In the genomic region with DNA sequence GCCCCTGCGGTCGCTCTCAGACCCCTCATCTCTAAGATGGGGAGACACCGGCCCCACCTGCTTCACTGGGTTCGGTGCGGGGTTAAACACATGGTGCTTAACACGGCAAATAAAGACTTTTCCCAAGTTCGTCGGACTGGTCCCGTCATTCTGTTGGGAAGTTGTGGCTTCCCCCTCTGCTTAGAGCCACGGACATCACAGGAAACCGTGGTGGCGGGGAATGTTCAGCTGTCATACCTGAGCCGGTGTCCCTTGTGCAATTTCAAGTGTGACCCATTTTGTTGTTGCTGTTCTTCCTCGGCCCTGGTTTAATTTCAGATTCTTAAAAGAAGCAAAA, we compare ENCODE assay signal across 8 mouse cellular contexts. TPM values are rescaled to one million over a fixed set of nuclear protein-coding genes. Genes with fewer than 3 reads are reported as not detected.
DNase-seq lines count a peak whose midpoint lies in the region; ATAC-seq and TF ChIP-seq lines count a peak whose summit lies in the region.

No protein-coding gene starts in this region.

- DNase-seq in kidney, postnatal 10 days: no peak
- peak; percentile 17 for DNase-seq in T-cell, adult 2 months (ENCODE audit: low spot score)
- no peak for DNase-seq in forebrain, postnatal 0 days
- no peak for DNase-seq in left cerebral cortex, postnatal 14 days (ENCODE audit: low spot score in 2 of 2)
- no peak for DNase-seq in adrenal gland, postnatal 25 days
- no peak for DNase-seq in kidney, adult 11 months

- peaks cover 8% of the 10 kb centered on the region for H3K4me1 ChIP-seq in kidney, embryonic 14.5 days (ENCODE audit: control insufficient read depth, insufficient read depth, low read length)
- peaks cover 6% of the 10 kb centered on the region; the same call in 1 of the 2 replicates for H3K4me1 ChIP-seq in forebrain, postnatal 0 days (ENCODE audit: insufficient read depth)
- peaks cover 51% of the 10 kb centered on the region for H3K4me1 ChIP-seq in megakaryocyte, embryonic 14.5 days

- intact Hi-C loops in left cerebral cortex, postnatal 14 days (cut with DNase I): no loop called here

- whole genome bisulfite sequencing in kidney, embryonic 14.5 days: under 1% methylated on average over 14 of the region's 14 CpGs
- 2% methylated on average over 14 of the region's 14 CpGs for WGBS in forebrain, postnatal 0 days

- TF ChIP-seq CTCF in forebrain, postnatal 0 days (IDR thresholded peaks at IDR 0.05; ENCODE audit: low read depth): no peak

- H3K4me2 ChIP-seq in kidney, embryonic 14.5 days (replicated peaks; ENCODE audit: low read depth, low read length): peak overlapping the region; percentile 80
- H3K4me2 ChIP-seq in forebrain, postnatal 0 days (ENCODE audit: low read depth): peak overlapping the region; percentile 66

- peak overlapping the region; percentile 94 for H3K4me3 ChIP-seq in kidney, embryonic 14.5 days (ENCODE audit: low read length)
- H3K4me3 ChIP-seq in forebrain, postnatal 0 days (ENCODE audit: low read depth, low read length): peak overlapping the region; percentile 85
- H3K4me3 ChIP-seq in megakaryocyte, embryonic 14.5 days (replicated peaks): peak overlapping the region; percentile 98

- peak overlapping the region; percentile 72; the same call in 1 of the 2 replicates for H3K27ac ChIP-seq in kidney, embryonic 14.5 days (ENCODE audit: low read depth, low read length)
- H3K27ac ChIP-seq in forebrain, postnatal 0 days (ENCODE audit: low read depth, low read length): peak overlapping the region; percentile 88

- ATAC-seq in kidney, embryonic 14.5 days (ENCODE audit: low FRiP score, low TSS enrichment): no peak
- no peak; the same call in 1 of the 2 replicates for ATAC-seq in forebrain, postnatal 0 days

- H3K9me3 ChIP-seq in kidney, embryonic 14.5 days (ENCODE audit: control insufficient read depth, low read length): no peaks in the 10 kb centered on the region
- H3K9me3 ChIP-seq in forebrain, postnatal 0 days (ENCODE audit: low read length): no peaks in the 10 kb centered on the region
- no peaks in the 10 kb centered on the region for H3K9me3 ChIP-seq in megakaryocyte, embryonic 14.5 days

- H3K27me3 ChIP-seq in kidney, embryonic 14.5 days (ENCODE audit: control insufficient read depth, insufficient read depth, low read length): no peaks in the 10 kb centered on the region
- H3K27me3 ChIP-seq in forebrain, postnatal 0 days (ENCODE audit: insufficient read depth, low read length): no peaks in the 10 kb centered on the region
- H3K27me3 ChIP-seq in megakaryocyte, embryonic 14.5 days (replicated peaks): no peaks in the 10 kb centered on the region

- H3K36me3 ChIP-seq in kidney, embryonic 14.5 days (ENCODE audit: control insufficient read depth, insufficient read depth, low read length): peaks cover 7% of the 10 kb centered on the region; the same call in 1 of the 2 replicates
- H3K36me3 ChIP-seq in forebrain, postnatal 0 days (ENCODE audit: insufficient read depth): peaks cover 5% of the 10 kb centered on the region
- H3K36me3 ChIP-seq in megakaryocyte, embryonic 14.5 days (replicated peaks; ENCODE audit: low read length): peaks cover 31% of the 10 kb centered on the region

- peak overlapping the region; percentile 93 for H3K9ac ChIP-seq in kidney, embryonic 14.5 days (ENCODE audit: low read depth, low read length)
- peak overlapping the region; percentile 96 for H3K9ac ChIP-seq in forebrain, postnatal 0 days

RNA-seq across cellular contexts. Expression of gene Pitpnb, which starts 0.5 kb away (rescaled TPM):
- 70.4 and 120 TPM in 2 replicates for polyA plus RNA-seq in kidney, embryonic 14.5 days (2014; fragmentation: Nextera tagmentation; extraction: Ambion mirVana)
- total RNA-seq in forebrain, postnatal 0 days (2014; rRNA removed): 8.3 and 11.2 TPM in 2 replicates
- polyA plus RNA-seq in forebrain, postnatal 0 days (2015; fragmentation: Nextera tagmentation; extraction: Ambion mirVana): 80.6 and 93.0 TPM in 2 replicates
- 21.4 and 30.1 TPM in 2 replicates for polyA plus RNA-seq in megakaryocyte, embryonic 14.5 days (2012; ENCODE audit: insufficient read depth, low replicate concordance)
- total RNA-seq in left cerebral cortex, postnatal 14 days (2021): 10 to 100 TPM; 71.3 to 71.8 TPM
- 72.4 and 77.8 TPM in 2 replicates for total RNA-seq in adrenal gland, postnatal 25 days (2021)
